Mouse (Mus musculus): ENCODE measurements at regions not wholly inside any gene's neighbourhood (a gene's known extent, or its start where the extent isn't known, plus 50 kb on each side); places are given as distances from the start of the nearest gene placed in this dataset.

DNA sequence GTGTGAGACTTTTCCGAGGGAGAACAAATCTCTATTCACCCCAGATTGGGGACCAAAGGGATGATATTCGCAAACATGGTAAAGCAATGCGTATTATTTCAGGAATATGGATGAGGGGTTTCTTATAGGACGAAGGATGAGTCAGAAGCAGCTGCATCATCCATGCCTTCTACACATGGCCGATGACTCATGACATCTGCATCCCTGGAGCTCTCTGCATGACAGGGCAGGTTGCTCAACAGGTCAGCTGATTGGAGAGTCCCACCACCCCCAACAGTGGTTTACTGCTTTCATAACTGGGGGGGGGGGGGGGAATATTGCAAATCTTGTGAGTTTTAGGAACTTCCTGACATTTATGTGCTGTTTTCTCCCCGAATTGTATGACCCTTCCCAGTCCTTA, 50.3 kb upstream of the Pias1 start:
- TF ChIP-seq CTCF (IDR thresholded peaks at IDR 0.05; ENCODE audit: borderline replicate concordance, extremely low read depth, insufficient read depth, insufficient read length) = no peak
- TF ChIP-seq POLR2A (IDR thresholded peaks at IDR 0.05; ENCODE audit: borderline replicate concordance, extremely low read depth, insufficient read depth, insufficient read length, poor library complexity, severe bottlenecking) = no peak

All from brain, embryonic 14.5 days (tissue).